Mouse (Mus musculus): ENCODE data around the gene Olfr559. TPM values are rescaled to one million over a fixed set of nuclear protein-coding genes. Genes with fewer than 3 reads are reported as not detected.

Olfr559 gene
- polyA plus RNA-seq, 1 experiment from 2014 or later, result not detected

DNA sequence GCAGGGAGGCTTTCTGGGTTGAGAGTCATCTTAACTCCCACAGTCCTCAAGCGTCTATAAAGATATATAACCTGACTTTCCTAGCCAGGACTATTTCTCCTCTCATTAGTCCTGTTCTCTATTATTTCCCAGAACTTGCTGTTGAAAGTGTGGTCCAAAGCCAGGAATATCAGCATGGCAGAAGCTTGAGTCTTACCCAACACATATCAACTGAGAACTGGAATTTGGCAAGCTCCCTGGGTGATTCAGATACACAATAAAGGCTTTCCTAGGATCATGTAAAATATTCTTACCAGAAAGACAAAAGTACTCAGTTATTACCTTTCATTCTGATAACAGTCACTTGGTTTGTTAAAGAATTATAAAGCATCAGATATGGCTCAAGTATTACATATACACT, 45.4 kb downstream of the Olfr559 start:
- Histone ChIP-seq H3K4me2 (no peak overlapping the region), H3K4me3 (replicated peaks) (no peak overlapping the region), H3K9ac (replicated peaks) (no peak overlapping the region), H3K36me3 (peaks cover 20% of the 10 kb centered on the region; the same call in 1 of the 2 replicates), H3K9me3 (no peaks in the 10 kb centered on the region), H3K27me3 (no peaks in the 10 kb centered on the region), H3K4me1 (replicated peaks) (no peaks in the 10 kb centered on the region), H3K27ac (no peak overlapping the region)
- 90% methylated on average over 1 of the region's 1 CpGs for WGBS
- no peak for ATAC-seq (ENCODE audit: insufficient number of reproducible peaks, insufficient read depth, low FRiP score, low TSS enrichment, low read depth)

DNA sequence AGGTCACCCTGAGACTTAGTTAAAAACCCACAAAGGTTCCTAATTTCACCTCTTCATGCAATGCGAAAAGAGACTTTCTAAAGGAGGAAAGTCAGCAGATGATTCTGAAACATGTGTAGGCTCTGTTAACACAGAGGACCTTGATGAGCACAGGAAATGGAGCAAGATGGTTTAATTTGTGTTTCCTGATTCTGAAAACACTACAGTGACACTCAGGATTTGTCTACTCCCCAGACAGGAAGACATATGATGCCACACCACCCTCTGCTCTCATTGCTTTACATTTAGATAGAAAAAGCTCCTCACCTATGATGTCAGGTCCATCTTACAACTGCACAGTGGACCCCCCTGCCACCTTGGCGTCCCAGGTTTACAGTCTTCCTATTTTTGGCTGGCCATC, 51.1 kb downstream of the Olfr559 start:
- Histone ChIP-seq H3K27me3 (no peaks in the 10 kb centered on the region), H3K9ac (replicated peaks) (no peak overlapping the region), H3K4me2 (no peak overlapping the region), H3K9me3 (no peaks in the 10 kb centered on the region), H3K36me3 (peaks cover 5% of the 10 kb centered on the region; the same call in 1 of the 2 replicates), H3K4me3 (replicated peaks) (no peak overlapping the region), H3K4me1 (replicated peaks) (no peaks in the 10 kb centered on the region), H3K27ac (no peak overlapping the region)
- 85% methylated on average over 2 of the region's 2 CpGs for WGBS
- no peak for ATAC-seq (ENCODE audit: insufficient number of reproducible peaks, insufficient read depth, low FRiP score, low TSS enrichment, low read depth)

Other genes starting within 250 kb of the Olfr559 start
- gene Olfr543, start 245.8 kb downstream of the Olfr559 start, polyA plus RNA-seq (2016; fragmentation: Nextera tagmentation; extraction: Ambion mirVana), result 0.24 and 0.33 TPM in 2 replicates
- not detected in 2 replicates for gene Olfr544, start 239.2 kb downstream of the Olfr559 start, polyA plus RNA-seq (2016; fragmentation: Nextera tagmentation; extraction: Ambion mirVana)
- gene Olfr545, start 227.9 kb downstream of the Olfr559 start, polyA plus RNA-seq (2016; fragmentation: Nextera tagmentation; extraction: Ambion mirVana), result 0.09 TPM in 1 of 2 replicates, not detected in the other
- gene Olfr547, start 192.7 kb downstream of the Olfr559 start, polyA plus RNA-seq (2016; fragmentation: Nextera tagmentation; extraction: Ambion mirVana), result not detected in 2 replicates
- not detected in 2 replicates for gene Olfr548-ps1, start 186.6 kb downstream of the Olfr559 start, polyA plus RNA-seq (2016; fragmentation: Nextera tagmentation; extraction: Ambion mirVana)
- gene Olfr549, start 177.6 kb downstream of the Olfr559 start, polyA plus RNA-seq (2016; fragmentation: Nextera tagmentation; extraction: Ambion mirVana), result not detected in 2 replicates
- 0.44 and 0.59 TPM in 2 replicates for gene Trim21, start 162.0 kb downstream of the Olfr559 start, polyA plus RNA-seq (2016; fragmentation: Nextera tagmentation; extraction: Ambion mirVana)
- not detected in 2 replicates for gene Olfr550, start 156.0 kb downstream of the Olfr559 start, polyA plus RNA-seq (2016; fragmentation: Nextera tagmentation; extraction: Ambion mirVana)
- gene Olfr551, start 135.6 kb downstream of the Olfr559 start, polyA plus RNA-seq (2016; fragmentation: Nextera tagmentation; extraction: Ambion mirVana), result not detected in 2 replicates
- gene Olfr552, start 129.7 kb downstream of the Olfr559 start, polyA plus RNA-seq (2016; fragmentation: Nextera tagmentation; extraction: Ambion mirVana), result not detected in 2 replicates
- not detected in 2 replicates for gene Olfr553, start 109.3 kb downstream of the Olfr559 start, polyA plus RNA-seq (2016; fragmentation: Nextera tagmentation; extraction: Ambion mirVana)
- not detected in 2 replicates for gene Olfr554, start 89.1 kb downstream of the Olfr559 start, polyA plus RNA-seq (2016; fragmentation: Nextera tagmentation; extraction: Ambion mirVana)
- gene Olfr555, start 68.7 kb downstream of the Olfr559 start, polyA plus RNA-seq (2016; fragmentation: Nextera tagmentation; extraction: Ambion mirVana), result not detected in 2 replicates
- gene Olfr556, start 62.6 kb downstream of the Olfr559 start, polyA plus RNA-seq (2016; fragmentation: Nextera tagmentation; extraction: Ambion mirVana), result not detected in 2 replicates
- 14.9 and 15.0 TPM in 2 replicates for gene Trim68, start 40.2 kb downstream of the Olfr559 start, polyA plus RNA-seq (2016; fragmentation: Nextera tagmentation; extraction: Ambion mirVana)
- gene Olfr557, start 31.6 kb downstream of the Olfr559 start, polyA plus RNA-seq (2016; fragmentation: Nextera tagmentation; extraction: Ambion mirVana), result not detected in 2 replicates
- not detected in 2 replicates for gene Olfr558, start 25.3 kb downstream of the Olfr559 start, polyA plus RNA-seq (2016; fragmentation: Nextera tagmentation; extraction: Ambion mirVana)
- not detected in 2 replicates for gene Olfr33, start 8.4 kb downstream of the Olfr559 start, polyA plus RNA-seq (2016; fragmentation: Nextera tagmentation; extraction: Ambion mirVana)
- not detected in 2 replicates for gene Olfr560, start 31.9 kb upstream of the Olfr559 start, polyA plus RNA-seq (2016; fragmentation: Nextera tagmentation; extraction: Ambion mirVana)
- not detected in 2 replicates for gene Olfr78, start 32.0 kb upstream of the Olfr559 start, polyA plus RNA-seq (2016; fragmentation: Nextera tagmentation; extraction: Ambion mirVana)
- gene Olfr561, start 43.7 kb upstream of the Olfr559 start, polyA plus RNA-seq (2016; fragmentation: Nextera tagmentation; extraction: Ambion mirVana), result not detected in 2 replicates
- gene Olfr564, start 76.0 kb upstream of the Olfr559 start, polyA plus RNA-seq (2016; fragmentation: Nextera tagmentation; extraction: Ambion mirVana), result not detected in 2 replicates
- not detected in 2 replicates for gene Olfr566, start 131.3 kb upstream of the Olfr559 start, polyA plus RNA-seq (2016; fragmentation: Nextera tagmentation; extraction: Ambion mirVana)
- gene Olfr568, start 149.6 kb upstream of the Olfr559 start, polyA plus RNA-seq (2016; fragmentation: Nextera tagmentation; extraction: Ambion mirVana), result not detected in 2 replicates
- not detected in 2 replicates for gene Olfr569, start 163.4 kb upstream of the Olfr559 start, polyA plus RNA-seq (2016; fragmentation: Nextera tagmentation; extraction: Ambion mirVana)
- gene Olfr570, start 167.1 kb upstream of the Olfr559 start, polyA plus RNA-seq (2016; fragmentation: Nextera tagmentation; extraction: Ambion mirVana), result not detected in 2 replicates
- gene Olfr571, start 190.0 kb upstream of the Olfr559 start, polyA plus RNA-seq (2016; fragmentation: Nextera tagmentation; extraction: Ambion mirVana), result not detected in 2 replicates
- not detected in 2 replicates for gene Olfr572, start 196.9 kb upstream of the Olfr559 start, polyA plus RNA-seq (2016; fragmentation: Nextera tagmentation; extraction: Ambion mirVana)
- gene Olfr573-ps1, start 215.1 kb upstream of the Olfr559 start, polyA plus RNA-seq (2016; fragmentation: Nextera tagmentation; extraction: Ambion mirVana), result not detected in 2 replicates
- gene Olfr574, start 221.0 kb upstream of the Olfr559 start, polyA plus RNA-seq (2016; fragmentation: Nextera tagmentation; extraction: Ambion mirVana), result not detected in 2 replicates
- not detected in 2 replicates for gene Olfr575, start 231.3 kb upstream of the Olfr559 start, polyA plus RNA-seq (2016; fragmentation: Nextera tagmentation; extraction: Ambion mirVana)
- not detected in 2 replicates for gene Olfr576, start 235.2 kb upstream of the Olfr559 start, polyA plus RNA-seq (2016; fragmentation: Nextera tagmentation; extraction: Ambion mirVana)
- gene Olfr577, start 248.5 kb upstream of the Olfr559 start, polyA plus RNA-seq (2016; fragmentation: Nextera tagmentation; extraction: Ambion mirVana), result not detected in 2 replicates

Measured in limb, embryonic 12.5 days (tissue).